Mouse (Mus musculus): ENCODE measurements around the gene 4933405L10Rik.

Gene 4933405L10Rik

GRCm38 (mm10) chr8:105754688-105755087 is 47.2 kb downstream of the 4933405L10Rik start:
- DNase-seq (ENCODE audit: low spot score), result no peak

GRCm38 (mm10) chr8:105757796-105758276 is 50.4 kb downstream of the 4933405L10Rik start:
- DNase-seq (ENCODE audit: low spot score), result no peak

GRCm38 (mm10) chr8:105758277-105759108 is 51.0 kb downstream of the 4933405L10Rik start, which contains the start of gene Gfod2:
Gene Gfod2, minus strand, starts transcription at chr8:105758664.
- DNase-seq (ENCODE audit: low spot score), result peak; percentile 98
